Comparison of ENCODE assay signal across 24 mouse cellular contexts in genomic region chr11:51401481-51402128, GRCm38 (mm10).
DNase-seq lines count a peak whose midpoint lies in the region; ATAC-seq and TF ChIP-seq lines count a peak whose summit lies in the region.
"Had no signal": no experiment of that assay in that cellular context is flagged by ENCODE, and none has a peak within 500 bp of the region (broad histone marks: within the 10 kb centered on the region; RNA-seq: fewer than 3 reads in every experiment).

No protein-coding gene starts in this region.

- peaks cover 4% of the 10 kb centered on the region; the same call in 1 of the 2 replicates for H3K4me1 ChIP-seq in forebrain, embryonic 15.5 days
- H3K4me1 ChIP-seq in forebrain, embryonic 12.5 days, result no peaks in the 10 kb centered on the region
- H3K4me1 ChIP-seq in liver, embryonic 14.5 days (replicated peaks; ENCODE audit: control insufficient read depth in 2 of 2, insufficient read depth in 2 of 2, low read length in 1 of 2), result peaks cover 61 to 69% of the 10 kb centered on the region in 2 experiments
- H3K4me1 ChIP-seq in liver, embryonic 15.5 days (replicated peaks), result peaks cover 70% of the 10 kb centered on the region
- H3K4me1 ChIP-seq: hindbrain, embryonic 15.5 days had no signal

- no peak for TF ChIP-seq CTCF in liver, embryonic 14.5 days (IDR thresholded peaks at IDR 0.05; ENCODE audit: low read depth)

- H3K9me3 ChIP-seq in forebrain, embryonic 15.5 days, result no peaks in the 10 kb centered on the region
- no peaks in the 10 kb centered on the region for H3K9me3 ChIP-seq in forebrain, embryonic 12.5 days
- H3K9me3 ChIP-seq in liver, embryonic 14.5 days (ENCODE audit: control insufficient read depth, low read length), result no peaks in the 10 kb centered on the region
- no peaks in the 10 kb centered on the region for H3K9me3 ChIP-seq in liver, embryonic 15.5 days (replicated peaks)
- H3K9me3 ChIP-seq: embryonic facial prominence, embryonic 12.5 days; embryonic facial prominence, embryonic 15.5 days; forebrain, embryonic 13.5 days; hindbrain, embryonic 12.5 days; hindbrain, embryonic 15.5 days had no signal

- 0 out of 2 replicates have a peak overlapping the region, but pooled peaks have one; percentile 4 for H3K27ac ChIP-seq in forebrain, embryonic 15.5 days (replicated peaks)
- H3K27ac ChIP-seq in forebrain, embryonic 12.5 days, result no peak overlapping the region
- peak overlapping the region; percentile 75 for H3K27ac ChIP-seq in liver, embryonic 14.5 days
- peak overlapping the region; percentile 62 for H3K27ac ChIP-seq in liver, embryonic 15.5 days (replicated peaks)
- H3K27ac ChIP-seq: embryonic facial prominence, embryonic 12.5 days; embryonic facial prominence, embryonic 15.5 days; forebrain, embryonic 13.5 days; gastrocnemius, adult 2 months; hindbrain, embryonic 12.5 days; hindbrain, embryonic 15.5 days had no signal

- intact Hi-C loops in left cerebral cortex, postnatal 36 days (cut with DNase I), result no loop called here
- intact Hi-C loops in left cerebral cortex, postnatal 4 days (cut with DNase I), result no loop called here

- H3K4me3 ChIP-seq in forebrain, embryonic 15.5 days, result no peak overlapping the region
- H3K4me3 ChIP-seq in forebrain, embryonic 12.5 days (replicated peaks), result no peak overlapping the region
- H3K4me3 ChIP-seq in liver, embryonic 14.5 days (ENCODE audit: insufficient read depth in 1 of 2, low read depth in 2 of 2, low read length in 2 of 2), result no peak overlapping the region
- no peak overlapping the region for H3K4me3 ChIP-seq in liver, embryonic 15.5 days (replicated peaks)
- H3K4me3 ChIP-seq: embryonic facial prominence, embryonic 12.5 days; embryonic facial prominence, embryonic 15.5 days; forebrain, embryonic 13.5 days; gastrocnemius, adult 2 months; hindbrain, embryonic 12.5 days; hindbrain, embryonic 15.5 days had no signal

- no peaks in the 10 kb centered on the region for H3K36me3 ChIP-seq in forebrain, embryonic 15.5 days
- no peaks in the 10 kb centered on the region for H3K36me3 ChIP-seq in forebrain, embryonic 12.5 days (replicated peaks)
- H3K36me3 ChIP-seq in liver, embryonic 14.5 days (replicated peaks; ENCODE audit: control insufficient read depth, insufficient read depth, low read depth), result no peaks in the 10 kb centered on the region
- H3K36me3 ChIP-seq in liver, embryonic 15.5 days (replicated peaks), result no peaks in the 10 kb centered on the region
- H3K36me3 ChIP-seq: embryonic facial prominence, embryonic 12.5 days; embryonic facial prominence, embryonic 15.5 days; hindbrain, embryonic 12.5 days; hindbrain, embryonic 15.5 days had no signal

- TF ChIP-seq EP300 in liver, embryonic 14.5 days (IDR thresholded peaks at IDR 0.05; ENCODE audit: low read depth), result no peak

- H3K27me3 ChIP-seq in forebrain, embryonic 15.5 days, result no peaks in the 10 kb centered on the region
- no peaks in the 10 kb centered on the region for H3K27me3 ChIP-seq in forebrain, embryonic 12.5 days
- no peaks in the 10 kb centered on the region for H3K27me3 ChIP-seq in liver, embryonic 14.5 days (ENCODE audit: control insufficient read depth, insufficient read depth, low read length)
- no peaks in the 10 kb centered on the region for H3K27me3 ChIP-seq in liver, embryonic 15.5 days
- H3K27me3 ChIP-seq: embryonic facial prominence, embryonic 12.5 days; embryonic facial prominence, embryonic 15.5 days; forebrain, embryonic 13.5 days; hindbrain, embryonic 12.5 days; hindbrain, embryonic 15.5 days had no signal

- WGBS in forebrain, embryonic 15.5 days, result 77% methylated on average over 10 of the region's 10 CpGs
- 79% methylated on average over 10 of the region's 10 CpGs for WGBS in forebrain, embryonic 12.5 days
- WGBS in liver, embryonic 14.5 days (ENCODE audit: insufficient replicate concordance), result 73% methylated on average over 10 of the region's 10 CpGs
- 74% methylated on average over 10 of the region's 10 CpGs for WGBS in liver, embryonic 15.5 days (ENCODE audit: insufficient replicate concordance)

- H3K4me2 ChIP-seq in forebrain, embryonic 15.5 days (replicated peaks), result no peak overlapping the region
- no peak overlapping the region for H3K4me2 ChIP-seq in forebrain, embryonic 12.5 days
- no peak overlapping the region for H3K4me2 ChIP-seq in liver, embryonic 14.5 days (ENCODE audit: low read depth)
- no peak overlapping the region for H3K4me2 ChIP-seq in liver, embryonic 15.5 days
- H3K4me2 ChIP-seq: embryonic facial prominence, embryonic 12.5 days; embryonic facial prominence, embryonic 15.5 days; forebrain, embryonic 13.5 days; heart, embryonic 11.5 days; hindbrain, embryonic 12.5 days; hindbrain, embryonic 15.5 days had no signal

- H3K9ac ChIP-seq in forebrain, embryonic 15.5 days (replicated peaks), result no peak overlapping the region
- no peak overlapping the region for H3K9ac ChIP-seq in forebrain, embryonic 12.5 days
- H3K9ac ChIP-seq in liver, embryonic 14.5 days (replicated peaks), result no peak overlapping the region
- no peak overlapping the region for H3K9ac ChIP-seq in liver, embryonic 15.5 days
- H3K9ac ChIP-seq: embryonic facial prominence, embryonic 12.5 days; embryonic facial prominence, embryonic 15.5 days; forebrain, embryonic 13.5 days; hindbrain, embryonic 12.5 days; hindbrain, embryonic 15.5 days had no signal

- ATAC-seq in forebrain, embryonic 15.5 days (replicated peaks), result no peak
- ATAC-seq in forebrain, embryonic 12.5 days (ENCODE audit: low FRiP score), result no peak
- ATAC-seq in liver, embryonic 14.5 days (ENCODE audit: insufficient read depth), result no peak
- no peak for ATAC-seq in liver, embryonic 15.5 days (ENCODE audit: insufficient read depth)
- ATAC-seq: activated CD4-positive, CD25-positive, alpha-beta regulatory T cell, adult 4 months; forebrain, embryonic 13.5 days had no signal

- peak; percentile 13 to 30 for DNase-seq in left cerebral cortex, postnatal 36 days (ENCODE audit: low spot score in 2 of 2)
- DNase-seq in left cerebral cortex, postnatal 4 days, result no peak
- no peak for DNase-seq in liver, embryonic 14.5 days (ENCODE audit: low read depth in 3 of 3, low spot score in 3 of 3)
- DNase-seq in liver, result no peak
- no peak for DNase-seq in urinary bladder, postnatal 14 days (ENCODE audit: low spot score)
- DNase-seq: adrenal gland, adult 8-10 months; adrenal gland, postnatal 25 days; cerebellum, adult 11 months; cerebellum, adult 2 months; cerebellum, adult 9-11 months; cerebellum, postnatal 25 days; gastrocnemius, adult 2 months; gastrocnemius, postnatal 14 days; heart, adult 11 months had no signal

Comparison
In these comparisons a context has a peak if more than half of its experiments do, and no peak if none do; other contexts are left out.
1. DNase-seq: peak in left cerebral cortex, postnatal 36 days (2 of 2); none in left cerebral cortex, postnatal 4 days (single experiment), liver, embryonic 14.5 days (0 of 3), liver (single experiment) and urinary bladder, postnatal 14 days (single experiment).